In the genomic region with DNA sequence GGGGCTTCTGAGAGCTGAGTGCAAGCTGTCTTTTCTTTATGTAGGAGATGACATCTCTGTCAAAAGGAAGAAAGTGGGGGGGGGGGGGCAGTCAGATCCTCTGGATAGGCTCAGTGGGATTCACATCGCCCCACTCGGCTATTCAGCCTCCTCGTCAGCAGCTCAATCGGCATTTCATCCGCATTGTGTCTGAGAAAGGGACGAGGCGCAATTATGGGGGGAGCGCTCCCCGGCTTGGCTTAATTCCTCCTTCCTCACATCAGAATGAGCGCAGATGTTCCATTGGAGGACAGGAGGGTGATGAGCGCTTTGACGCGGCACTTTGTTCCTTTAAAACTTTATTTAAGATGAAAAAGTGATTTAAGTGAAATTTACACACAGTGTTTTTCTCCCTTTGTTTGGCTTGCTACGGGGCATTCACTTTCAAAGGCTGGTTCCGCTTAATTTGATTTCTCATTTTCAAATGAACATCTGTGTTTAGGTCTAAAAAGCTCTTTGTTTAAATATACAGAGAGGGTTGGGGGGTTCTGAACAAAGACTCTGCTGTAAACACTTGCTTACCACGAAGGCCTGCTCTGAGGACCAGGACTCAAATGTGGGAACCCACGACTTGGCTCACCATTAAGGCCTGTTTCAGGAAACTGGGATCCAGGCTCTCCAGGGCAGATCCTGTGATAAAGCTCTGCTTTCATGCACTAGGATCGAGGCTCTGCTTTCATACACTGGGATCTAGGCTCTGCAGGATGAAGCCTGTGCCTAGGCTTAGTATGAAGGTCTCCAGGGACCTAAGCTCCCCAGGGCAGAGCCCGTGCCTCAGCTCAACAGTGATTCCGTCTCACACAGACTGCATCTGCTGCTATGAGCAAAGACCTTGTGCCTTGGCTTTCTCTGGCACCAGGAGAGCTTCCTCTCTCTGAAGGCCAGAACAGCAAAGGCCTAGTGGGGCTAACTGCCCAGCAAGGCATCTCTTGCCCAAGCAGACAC, we compare ENCODE assay signal across 12 mouse cellular contexts.
DNase-seq lines count a peak whose midpoint lies in the region; ATAC-seq and TF ChIP-seq lines count a peak whose summit lies in the region.
"Had no signal": no experiment of that assay in that cellular context is flagged by ENCODE, and none has a peak within 500 bp of the region (broad histone marks: within the 10 kb centered on the region; RNA-seq: fewer than 3 reads in every experiment).

No protein-coding gene starts in this region.

- intact Hi-C loops in heart, postnatal 36 days (cut with DNase I): no loop called here

- peak overlapping the region; percentile 42 for H3K27ac ChIP-seq in bone marrow, adult 2 months (ENCODE audit: control insufficient read depth, insufficient read depth, low read depth, low read length, poor library complexity)
- H3K27ac ChIP-seq in forebrain, embryonic 12.5 days: peak overlapping the region; percentile 76
- H3K27ac ChIP-seq in intestine, embryonic 15.5 days: no peak overlapping the region
- H3K27ac ChIP-seq: liver, embryonic 13.5 days; macrophage had no signal

- TF ChIP-seq POLR2A in bone marrow, adult 2 months (IDR thresholded peaks at IDR 0.05; ENCODE audit: borderline replicate concordance, control insufficient read depth, low read depth, low read length): no peak
- no peak for TF ChIP-seq POLR2A in brain, embryonic 14.5 days (IDR thresholded peaks at IDR 0.05; ENCODE audit: borderline replicate concordance, extremely low read depth, insufficient read depth, insufficient read length, poor library complexity, severe bottlenecking)

- no peak overlapping the region for H3K4me2 ChIP-seq in forebrain, embryonic 12.5 days
- H3K4me2 ChIP-seq in intestine, embryonic 15.5 days (replicated peaks): no peak overlapping the region
- H3K4me2 ChIP-seq: liver, embryonic 13.5 days had no signal

- H3K9ac ChIP-seq in forebrain, embryonic 12.5 days: no peak overlapping the region
- H3K9ac ChIP-seq in intestine, embryonic 15.5 days: no peak overlapping the region
- H3K9ac ChIP-seq: liver, embryonic 13.5 days had no signal

- DNase-seq in brain, embryonic 14.5 days (ENCODE audit: low read depth): peak; percentile 84
- DNase-seq in mesoderm, embryonic 11.5 days (ENCODE audit: low read depth, low spot score): peak; percentile 43
- no peak for DNase-seq in ovary, adult 18-20 months (ENCODE audit: low spot score)
- no peak for DNase-seq in heart, postnatal 36 days
- no peak for DNase-seq in kidney, postnatal 25 days
- DNase-seq: cerebellum, postnatal 36 days; liver, embryonic 13.5 days had no signal

- H3K4me3 ChIP-seq in bone marrow, adult 2 months (replicated peaks; ENCODE audit: control insufficient read depth, low read depth, low read length): no peak overlapping the region
- no peak overlapping the region for H3K4me3 ChIP-seq in forebrain, embryonic 12.5 days (replicated peaks)
- no peak overlapping the region for H3K4me3 ChIP-seq in intestine, embryonic 15.5 days (replicated peaks)
- H3K4me3 ChIP-seq: liver, embryonic 13.5 days had no signal

- TF ChIP-seq CTCF in bone marrow, adult 2 months (IDR thresholded peaks at IDR 0.05; ENCODE audit: control insufficient read depth, insufficient read depth, low read length): no peak
- no peak for TF ChIP-seq CTCF in brain, embryonic 14.5 days (IDR thresholded peaks at IDR 0.05; ENCODE audit: borderline replicate concordance, extremely low read depth, insufficient read depth, insufficient read length)

- H3K4me1 ChIP-seq in bone marrow, adult 2 months (ENCODE audit: control insufficient read depth, insufficient read depth, low read length): peaks cover 10% of the 10 kb centered on the region; the same call in 1 of the 2 replicates
- H3K4me1 ChIP-seq in forebrain, embryonic 12.5 days: peaks cover 41% of the 10 kb centered on the region
- no peaks in the 10 kb centered on the region for H3K4me1 ChIP-seq in intestine, embryonic 15.5 days (replicated peaks)
- H3K4me1 ChIP-seq: liver, embryonic 13.5 days had no signal

- WGBS in bone marrow, adult 2 months: 87% methylated on average over 20 of the region's 20 CpGs
- 24% methylated on average over 20 of the region's 20 CpGs for WGBS in forebrain, embryonic 12.5 days
- 79% methylated on average over 20 of the region's 20 CpGs for WGBS in intestine, embryonic 15.5 days

- peak; percentile 71 for ATAC-seq in forebrain, embryonic 12.5 days (ENCODE audit: low FRiP score)
- ATAC-seq in intestine, embryonic 15.5 days: no peak
- ATAC-seq: intestine, embryonic 16.5 days had no signal

- H3K9me3 ChIP-seq in forebrain, embryonic 12.5 days: no peaks in the 10 kb centered on the region
- no peaks in the 10 kb centered on the region for H3K9me3 ChIP-seq in intestine, embryonic 15.5 days
- H3K9me3 ChIP-seq: liver, embryonic 13.5 days had no signal

- H3K36me3 ChIP-seq in forebrain, embryonic 12.5 days (replicated peaks): no peaks in the 10 kb centered on the region
- H3K36me3 ChIP-seq in intestine, embryonic 15.5 days: no peaks in the 10 kb centered on the region
- H3K36me3 ChIP-seq: liver, embryonic 13.5 days had no signal

- H3K27me3 ChIP-seq in forebrain, embryonic 12.5 days: no peaks in the 10 kb centered on the region
- no peaks in the 10 kb centered on the region for H3K27me3 ChIP-seq in intestine, embryonic 15.5 days (replicated peaks)
- H3K27me3 ChIP-seq: liver, embryonic 13.5 days had no signal

Comparison
In these comparisons a context has a peak if more than half of its experiments do, and no peak if none do; other contexts are left out.
1. DNase-seq: peak in brain, embryonic 14.5 days (single experiment) and mesoderm, embryonic 11.5 days (single experiment); none in ovary, adult 18-20 months (single experiment), heart, postnatal 36 days (0 of 2) and kidney, postnatal 25 days (0 of 2).